8 mouse cellular contexts compared by ENCODE assay signal in genomic region chr13:13954931-13955330, GRCm38 (mm10). TPM values are rescaled to one million over a fixed set of nuclear protein-coding genes. Genes with fewer than 3 reads are reported as not detected.
DNase-seq lines count a peak whose midpoint lies in the region; ATAC-seq lines count a peak whose summit lies in the region.

No protein-coding gene starts in this region.

- DNase-seq in urinary bladder, postnatal 14 days (ENCODE audit: low spot score), result peak; percentile 51
- DNase-seq in urinary bladder, adult 2 months (ENCODE audit: low spot score), result no peak
- peak; percentile 44 for DNase-seq in c-Kit-positive CD71-positive TER-119-negative erythroid progenitor cells, embryonic 14.5 days (ENCODE audit: low read depth)
- peak; percentile 37 to 52 for DNase-seq in gastrocnemius, adult 8-10 months (ENCODE audit: low spot score in 2 of 2)
- peak; percentile 49 to 66 for DNase-seq in lung, adult 18-20 months
- no peak for DNase-seq in thymus, postnatal 0 days (ENCODE audit: low spot score)

- under 1% methylated on average over 29 of the region's 29 CpGs for WGBS in intestine, embryonic 16.5 days
- WGBS in neural tube, embryonic 12.5 days, result under 1% methylated on average over 29 of the region's 29 CpGs

- H3K9ac ChIP-seq in intestine, embryonic 16.5 days (ENCODE audit: low read depth, low read length), result peak overlapping the region; percentile 95
- H3K9ac ChIP-seq in neural tube, embryonic 12.5 days, result peak overlapping the region; percentile 81

- H3K27me3 ChIP-seq in intestine, embryonic 16.5 days (replicated peaks; ENCODE audit: control insufficient read depth, insufficient read depth, low read length), result no peaks in the 10 kb centered on the region
- H3K27me3 ChIP-seq in neural tube, embryonic 12.5 days (replicated peaks), result no peaks in the 10 kb centered on the region

- H3K4me2 ChIP-seq in intestine, embryonic 16.5 days (ENCODE audit: low read depth, low read length), result peak overlapping the region; percentile 64
- peak overlapping the region; percentile 76 for H3K4me2 ChIP-seq in neural tube, embryonic 12.5 days (replicated peaks)

- no peaks in the 10 kb centered on the region for H3K9me3 ChIP-seq in intestine, embryonic 16.5 days (ENCODE audit: control insufficient read depth, low read length)
- no peaks in the 10 kb centered on the region for H3K9me3 ChIP-seq in neural tube, embryonic 12.5 days

- peaks cover 8% of the 10 kb centered on the region for H3K4me1 ChIP-seq in intestine, embryonic 16.5 days (ENCODE audit: control insufficient read depth, insufficient read depth, low read length)
- H3K4me1 ChIP-seq in neural tube, embryonic 12.5 days, result peaks cover 5% of the 10 kb centered on the region; the same call in 1 of the 2 replicates

- no peaks in the 10 kb centered on the region for H3K36me3 ChIP-seq in intestine, embryonic 16.5 days (ENCODE audit: control insufficient read depth, insufficient read depth, low read length)
- no peaks in the 10 kb centered on the region for H3K36me3 ChIP-seq in neural tube, embryonic 12.5 days

- H3K27ac ChIP-seq in intestine, embryonic 16.5 days (ENCODE audit: low read length), result peak overlapping the region; percentile 82
- 0 out of 2 replicates have a peak overlapping the region, but pooled peaks have one; percentile 37 for H3K27ac ChIP-seq in neural tube, embryonic 12.5 days

- ATAC-seq in intestine, embryonic 16.5 days, result peak; percentile 55
- peak; percentile 35 for ATAC-seq in neural tube, embryonic 12.5 days (ENCODE audit: low FRiP score, low read depth)

- H3K4me3 ChIP-seq in intestine, embryonic 16.5 days (ENCODE audit: low read length), result peak overlapping the region; percentile 97
- H3K4me3 ChIP-seq in neural tube, embryonic 12.5 days, result peak overlapping the region; percentile 82

RNA-seq across cellular contexts. Expression of gene B3galnt2, which starts 0.7 kb away (rescaled TPM):
- polyA plus RNA-seq in urinary bladder, adult 2 months (2012; rRNA removed), result 35.2 and 43.8 TPM in 2 replicates
- total RNA-seq in gastrocnemius, adult 8-10 months (2022), result 10 to 100 TPM; 67.8 to 85.4 (median 73.2) TPM
- polyA plus RNA-seq in intestine, embryonic 16.5 days (2015; fragmentation: Nextera tagmentation; extraction: Ambion mirVana), result 30.0 and 32.9 TPM in 2 replicates
- polyA plus RNA-seq in neural tube, embryonic 12.5 days (2016; fragmentation: Nextera tagmentation; extraction: Ambion mirVana), result 28.3 and 33.8 TPM in 2 replicates
- 29.0 and 29.5 TPM in 2 replicates for polyA plus RNA-seq in thymus, postnatal 0 days (2015; fragmentation: Nextera tagmentation; extraction: Ambion mirVana)

Comparison
In these comparisons a context has a peak if more than half of its experiments do, and no peak if none do; other contexts are left out.
1. DNase-seq: peak in urinary bladder, postnatal 14 days (single experiment), c-Kit-positive CD71-positive TER-119-negative erythroid progenitor cells, embryonic 14.5 days (single experiment), gastrocnemius, adult 8-10 months (2 of 2) and lung, adult 18-20 months (2 of 2); none in urinary bladder, adult 2 months (single experiment) and thymus, postnatal 0 days (single experiment).